ENCODE assay signal across 1 mouse cellular context in the genomic region with DNA sequence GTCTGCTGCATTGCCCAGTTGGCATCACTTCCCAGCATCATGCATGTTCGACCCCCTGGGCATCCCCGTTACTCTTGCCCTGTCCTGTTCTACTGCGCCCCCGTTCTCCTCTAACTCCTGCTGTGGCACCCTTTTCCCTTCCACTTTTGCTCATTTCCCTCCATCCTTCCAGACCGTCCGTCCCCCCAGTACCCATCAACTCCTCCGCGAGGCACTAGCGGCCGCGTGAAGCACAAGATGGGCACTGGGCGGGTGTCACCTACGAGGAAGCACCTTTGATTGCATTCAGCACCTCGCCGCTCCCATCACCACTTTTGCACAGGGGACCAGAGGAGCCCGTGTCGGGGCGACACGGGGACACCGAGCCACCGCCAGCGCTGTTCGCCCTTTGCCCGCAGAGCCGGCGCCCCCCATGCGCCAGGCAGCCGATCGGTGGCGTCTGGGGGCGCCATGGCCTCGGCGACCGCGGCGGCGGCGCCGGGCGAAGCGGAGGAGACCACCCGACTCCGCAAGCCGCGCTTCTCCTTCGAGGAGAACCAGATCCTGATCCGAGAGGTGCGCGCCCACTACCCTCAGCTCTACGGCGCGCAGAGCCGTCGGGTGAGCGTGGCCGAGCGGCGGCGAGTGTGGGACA.
TF ChIP-seq lines count a peak whose summit lies in the region.

No protein-coding gene starts in this region.

TF ChIP-seq in CH12.LX, 34 proteins besides CTCF, POLR2A, EP300 and RAD21:
- TF ChIP-seq USF2 (conservative IDR thresholded peaks at IDR 0.05; ENCODE audit: low read depth, low read length) (no peak), CHD1 (IDR thresholded peaks at IDR 0.05; ENCODE audit: low read depth, low read length) (no peak), TCF12 (IDR thresholded peaks at IDR 0.05; ENCODE audit: low read depth, low read length) (no peak), JUND (conservative IDR thresholded peaks at IDR 0.05; ENCODE audit: low read depth, low read length) (no peak), MYC (IDR thresholded peaks at IDR 0.05; ENCODE audit: low read depth, low read length) (no peak), JUN (IDR thresholded peaks at IDR 0.05; ENCODE audit: insufficient read depth, low read depth, low read length) (no peak), TBP (conservative IDR thresholded peaks at IDR 0.05; ENCODE audit: low read depth, low read length) (no peak), MAFK (IDR thresholded peaks at IDR 0.05; ENCODE audit: insufficient replicate concordance, low read length) (no peak), SIN3A (IDR thresholded peaks at IDR 0.05; ENCODE audit: low read length) (no peak), POLR2AphosphoS2 (IDR thresholded peaks at IDR 0.05; ENCODE audit: low read depth, low read length) (no peak), USF1 (IDR thresholded peaks at IDR 0.05; ENCODE audit: low read depth, low read length) (no peak), MAZ (IDR thresholded peaks at IDR 0.05; ENCODE audit: low read depth, low read length) (no peak), HCFC1 (IDR thresholded peaks at IDR 0.05; ENCODE audit: low read depth, low read length) (no peak), GABPA (IDR thresholded peaks at IDR 0.05; ENCODE audit: insufficient replicate concordance, low read depth, low read length) (no peak), ELF1 (IDR thresholded peaks at IDR 0.05; ENCODE audit: low read depth, low read length) (no peak), KAT2A (IDR thresholded peaks at IDR 0.05; ENCODE audit: insufficient replicate concordance, low read length) (no peak), RCOR1 (conservative IDR thresholded peaks at IDR 0.05; ENCODE audit: low read depth, low read length) (no peak), UBTF (IDR thresholded peaks at IDR 0.05; ENCODE audit: low read depth, low read length) (no peak), SMC3 (IDR thresholded peaks at IDR 0.05; ENCODE audit: low read depth, low read length) (no peak)
TF ChIP-seq in CH12.LX: peak in this region for 0.
